In the genomic region with DNA sequence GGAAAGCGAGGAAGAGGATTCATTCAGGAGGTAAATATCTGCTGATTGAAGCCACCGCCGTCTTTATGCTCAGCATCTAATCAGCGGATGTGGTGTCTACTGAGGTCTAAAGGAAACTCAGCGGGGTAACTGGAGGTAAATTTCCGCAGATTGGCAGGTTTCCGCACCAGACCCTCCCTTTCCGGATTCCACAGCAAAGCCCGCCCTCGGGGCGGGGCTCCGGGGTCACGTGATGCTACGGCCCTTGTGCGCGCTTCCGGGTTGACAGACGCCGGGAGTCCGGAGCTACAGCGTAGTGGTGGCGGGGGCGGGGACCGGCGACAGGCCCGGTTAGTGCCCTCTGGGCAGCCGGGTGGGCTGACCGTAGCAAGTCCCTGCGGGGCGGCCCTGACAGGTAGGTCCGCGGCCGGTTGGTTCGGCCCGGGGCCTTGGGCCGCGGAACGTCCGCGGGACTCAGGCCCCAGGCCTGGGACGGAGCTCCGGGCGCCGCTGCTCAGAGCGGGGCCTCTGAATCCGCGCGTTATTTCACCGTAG, we compare ENCODE assay signal across 8 mouse cellular contexts. TPM values are rescaled to one million over a fixed set of nuclear protein-coding genes. Genes with fewer than 3 reads are reported as not detected.
DNase-seq lines count a peak whose midpoint lies in the region; ATAC-seq lines count a peak whose summit lies in the region.

Gene Zbtb24 (plus strand): TSS at position 247 of the 534 bp plus-strand sequence.

- peak; percentile 98 for ATAC-seq in hindbrain, embryonic 16.5 days

- H3K79me2 ChIP-seq in macrophage (ENCODE audit: inconsistent target) = peaks cover 35% of the 10 kb centered on the region

- H3K4me2 ChIP-seq in hindbrain, embryonic 16.5 days (ENCODE audit: low read length) = peak within 1 kb of the TSS; percentile 86

- H3K9me3 ChIP-seq in hindbrain, embryonic 16.5 days (ENCODE audit: control insufficient read depth, low read length) = no peaks in the 10 kb centered on the region

- peak within 1 kb of the TSS; percentile 96 for H3K4me3 ChIP-seq in hindbrain, embryonic 16.5 days (ENCODE audit: low read length)
- peak within 1 kb of the TSS; percentile 64 for H3K4me3 ChIP-seq in macrophage (ENCODE audit: inconsistent target)

- H3K4me1 ChIP-seq in hindbrain, embryonic 16.5 days (ENCODE audit: control insufficient read depth, insufficient read depth, low read depth, low read length) = peaks cover 23% of the 10 kb centered on the region

- peak within 1 kb of the TSS; percentile 95 for H3K9ac ChIP-seq in hindbrain, embryonic 16.5 days (ENCODE audit: low read depth, low read length)

- peaks cover 6% of the 10 kb centered on the region; the same call in 1 of the 2 replicates for H3K36me3 ChIP-seq in hindbrain, embryonic 16.5 days (ENCODE audit: control insufficient read depth, insufficient read depth, low read length)
- peaks cover 5% of the 10 kb centered on the region for H3K36me3 ChIP-seq in macrophage (ENCODE audit: inconsistent target)

- under 1% methylated on average over 49 of the region's 49 CpGs for WGBS in hindbrain, embryonic 16.5 days
- under 1% methylated on average over 49 of the region's 49 CpGs for WGBS in macrophage (ENCODE audit: missing documents)

- peak within 1 kb of the TSS; percentile 60 for H3K27ac ChIP-seq in hindbrain, embryonic 16.5 days (ENCODE audit: low read depth, low read length)
- peak within 1 kb of the TSS; percentile 24; the same call in 1 of the 2 replicates for H3K27ac ChIP-seq in macrophage

- no peaks in the 10 kb centered on the region for H3K27me3 ChIP-seq in hindbrain, embryonic 16.5 days (replicated peaks; ENCODE audit: control insufficient read depth, insufficient read depth, low read length)

- DNase-seq in WW6 (ENCODE audit: low read depth, low spot score) = peak; percentile 83
- DNase-seq in cerebellum, postnatal 4 days (ENCODE audit: low spot score in 2 of 2) = peak; percentile 88 to 93
- DNase-seq in gastrocnemius, adult 18-20 months (ENCODE audit: low spot score) = peak; percentile 94
- peak; percentile 94 for DNase-seq in left cerebral cortex, adult 18-20 months (ENCODE audit: low spot score in 2 of 2)
- peak; percentile 95 for DNase-seq in right cerebral cortex, adult 18-20 months
- peak; percentile 71 for DNase-seq in urinary bladder, postnatal 10 days (ENCODE audit: low spot score)

RNA-seq across cellular contexts. Expression of gene Zbtb24, which starts in this region (rescaled TPM):
- total RNA-seq in gastrocnemius, adult 18-20 months (2021) = 1 to 10 TPM; 4.6 to 5.0 TPM
- polyA plus RNA-seq in hindbrain, embryonic 16.5 days (2015; fragmentation: Nextera tagmentation; extraction: Ambion mirVana) = 16.9 and 18.2 TPM in 2 replicates
- total RNA-seq in left cerebral cortex, adult 18-20 months (2021) = 10 to 100 TPM; 19.1 to 19.8 TPM
- 10 to 100 TPM; 16.1 to 68.9 (median 32.0) TPM for total RNA-seq in macrophage (2018; cell fraction: chromatin; rRNA removed)
- total RNA-seq in macrophage (2018; cell fraction: cytosol; rRNA removed) = 10 to 100 TPM in 5 of 26 experiments, 1 to 10 TPM in 21; 5.3 to 11.9 (median 8.1) TPM
- total RNA-seq in macrophage (2018; cell fraction: nucleus; rRNA removed) = 10 to 100 TPM; 11.1 to 46.4 (median 18.2) TPM
- 8.6 to 9.8 TPM (median 9.4 TPM) in 3 replicates for polyA plus RNA-seq in macrophage (2018)

Comparison
In these comparisons a context has a peak if more than half of its experiments do, and no peak if none do; other contexts are left out.
1. Peak in every context shown above with its lines: DNase-seq, ATAC-seq, H3K4me3 ChIP-seq and H3K27ac ChIP-seq.